Mouse (Mus musculus): ENCODE measurements around the gene Ace.

- TF ChIP-seq TCF12 (IDR thresholded peaks at IDR 0.05; ENCODE audit: insufficient read depth, poor library complexity, severe bottlenecking) (no peak), POLR2A (IDR thresholded peaks at IDR 0.05; ENCODE audit: insufficient read length, low read depth) (no peak), CEBPB (IDR thresholded peaks at IDR 0.05; ENCODE audit: insufficient read depth, poor library complexity, severe bottlenecking) (no peak), MYOD1 (IDR thresholded peaks at IDR 0.05; ENCODE audit: control insufficient read depth in 1 of 3, insufficient read length in 2 of 3, low read depth in 2 of 3) (no peak), REST (IDR thresholded peaks at IDR 0.05; ENCODE audit: insufficient read depth, insufficient read length) (no peak), TCF3 (IDR thresholded peaks at IDR 0.05; ENCODE audit: insufficient read length, low read depth) (no peak), SRF (IDR thresholded peaks at IDR 0.05; ENCODE audit: control insufficient read depth, insufficient read length, low read depth) (no peak), E2F4 (IDR thresholded peaks at IDR 0.05; ENCODE audit: insufficient read depth) (no peak)
These were observed 32.3 kb downstream of the Ace start for GRCm38 (mm10) chr11:106000062-106000461.
